Comparison of ENCODE assay signal across 9 mouse cellular contexts in the genomic region with DNA sequence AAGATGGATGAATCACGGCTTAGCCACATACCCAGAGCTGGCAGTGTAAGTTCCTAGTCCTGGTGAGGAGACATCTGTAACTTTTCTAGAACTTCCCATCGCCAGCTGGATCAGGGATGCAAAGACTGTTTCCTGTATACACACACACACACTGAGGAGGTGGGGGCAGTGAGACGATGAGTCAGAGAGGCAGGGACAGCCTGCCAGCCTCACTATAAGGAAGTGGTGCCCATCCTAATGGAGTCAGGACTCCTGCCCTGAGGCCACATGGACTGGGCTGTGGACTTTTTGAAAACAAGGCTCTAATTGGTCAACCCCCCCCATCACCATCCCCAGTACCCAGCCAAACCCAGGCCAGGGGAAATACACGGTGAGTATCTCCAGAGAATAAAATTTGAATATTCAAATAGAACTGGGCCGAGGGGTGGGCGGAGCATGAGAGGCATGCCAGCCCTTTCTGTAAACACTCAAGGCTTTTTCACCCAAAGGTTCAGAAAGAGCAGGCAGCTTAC.
DNase-seq lines count a peak whose midpoint lies in the region; ATAC-seq and TF ChIP-seq lines count a peak whose summit lies in the region.
"Had no signal": no experiment of that assay in that cellular context is flagged by ENCODE, and none has a peak within 500 bp of the region (broad histone marks: within the 10 kb centered on the region; RNA-seq: fewer than 3 reads in every experiment).

No protein-coding gene starts in this region.

- no peaks in the 10 kb centered on the region for H3K9me3 ChIP-seq in hindbrain, postnatal 0 days (ENCODE audit: low read length)
- no peaks in the 10 kb centered on the region for H3K9me3 ChIP-seq in stomach, postnatal 0 days (ENCODE audit: control insufficient read depth, low read length)

- no peaks in the 10 kb centered on the region for H3K36me3 ChIP-seq in hindbrain, postnatal 0 days (ENCODE audit: insufficient read depth, low read length)
- H3K36me3 ChIP-seq in stomach, postnatal 0 days (ENCODE audit: control insufficient read depth, insufficient read depth, low read length), result no peaks in the 10 kb centered on the region

- 35% methylated on average over 6 of the region's 6 CpGs for WGBS in hindbrain, postnatal 0 days
- 24% methylated on average over 6 of the region's 6 CpGs for WGBS in stomach, postnatal 0 days

- no peak for TF ChIP-seq EP300 in stomach, postnatal 0 days (optimal IDR thresholded peaks at IDR 0.05)

- H3K9ac ChIP-seq in hindbrain, postnatal 0 days (replicated peaks; ENCODE audit: low read length), result no peak overlapping the region
- no peak overlapping the region for H3K9ac ChIP-seq in stomach, postnatal 0 days (ENCODE audit: low read length)

- H3K4me1 ChIP-seq in hindbrain, postnatal 0 days (ENCODE audit: insufficient read depth, low read length), result peaks cover 27% of the 10 kb centered on the region
- H3K4me1 ChIP-seq in stomach, postnatal 0 days (replicated peaks; ENCODE audit: control insufficient read depth, insufficient read depth), result no peaks in the 10 kb centered on the region

- no peak for TF ChIP-seq CTCF in hindbrain, postnatal 0 days (IDR thresholded peaks at IDR 0.05; ENCODE audit: low read depth)
- TF ChIP-seq CTCF in stomach, postnatal 0 days (IDR thresholded peaks at IDR 0.05; ENCODE audit: low read depth), result no peak

- no peak overlapping the region for H3K27ac ChIP-seq in hindbrain, postnatal 0 days
- H3K27ac ChIP-seq in stomach, postnatal 0 days (replicated peaks), result no peak overlapping the region
- H3K27ac ChIP-seq: macrophage had no signal

- no peak overlapping the region for H3K4me2 ChIP-seq in hindbrain, postnatal 0 days (ENCODE audit: low read depth, low read length)
- no peak overlapping the region for H3K4me2 ChIP-seq in stomach, postnatal 0 days (replicated peaks; ENCODE audit: low read depth)

- ATAC-seq in hindbrain, postnatal 0 days, result peak; percentile 31; the same call in 1 of the 2 replicates
- ATAC-seq in stomach, postnatal 0 days (ENCODE audit: low FRiP score, low TSS enrichment), result peak; percentile 96

- DNase-seq in adrenal gland, postnatal 10 days, result peak; percentile 15
- DNase-seq in adrenal gland, adult 8-10 months, result no peak
- DNase-seq in right cerebral cortex, adult 18-20 months, result peak; percentile 83
- DNase-seq in right cerebral cortex, postnatal 4 days, result no peak
- DNase-seq in hindbrain, postnatal 0 days (ENCODE audit: low spot score), result peak; percentile 19
- DNase-seq in lung, postnatal 36 days, result peak; percentile 58
- peak; percentile 58 for DNase-seq in stomach, postnatal 0 days (ENCODE audit: low spot score)
- no peak for DNase-seq in cerebellum, adult 9-11 months

- H3K4me3 ChIP-seq in hindbrain, postnatal 0 days (ENCODE audit: low read length), result no peak overlapping the region
- no peak overlapping the region for H3K4me3 ChIP-seq in stomach, postnatal 0 days (ENCODE audit: low read depth, low read length)

- H3K27me3 ChIP-seq in hindbrain, postnatal 0 days (ENCODE audit: insufficient read depth, low read length), result no peaks in the 10 kb centered on the region
- no peaks in the 10 kb centered on the region for H3K27me3 ChIP-seq in stomach, postnatal 0 days (ENCODE audit: control insufficient read depth, insufficient read depth, low read length)

Comparison
In these comparisons a context has a peak if more than half of its experiments do, and no peak if none do; other contexts are left out.
1. DNase-seq: peak in adrenal gland, postnatal 10 days (single experiment), right cerebral cortex, adult 18-20 months (single experiment), hindbrain, postnatal 0 days (single experiment), lung, postnatal 36 days (single experiment) and stomach, postnatal 0 days (single experiment); none in adrenal gland, adult 8-10 months (single experiment), right cerebral cortex, postnatal 4 days (single experiment) and cerebellum, adult 9-11 months (single experiment).